Mouse (Mus musculus): ENCODE measurements around the gene Ehd1. TPM values are rescaled to one million over a fixed set of nuclear protein-coding genes. Genes with fewer than 3 reads are reported as not detected.
"Not testable (repeated sequence)": the region's sequence is repeated elsewhere in the genome, so short reads cannot be mapped to it uniquely, and the experiment has no call there.

The Ehd1 gene
- polyA plus RNA-seq, 1 experiment, result not detected

DNA sequence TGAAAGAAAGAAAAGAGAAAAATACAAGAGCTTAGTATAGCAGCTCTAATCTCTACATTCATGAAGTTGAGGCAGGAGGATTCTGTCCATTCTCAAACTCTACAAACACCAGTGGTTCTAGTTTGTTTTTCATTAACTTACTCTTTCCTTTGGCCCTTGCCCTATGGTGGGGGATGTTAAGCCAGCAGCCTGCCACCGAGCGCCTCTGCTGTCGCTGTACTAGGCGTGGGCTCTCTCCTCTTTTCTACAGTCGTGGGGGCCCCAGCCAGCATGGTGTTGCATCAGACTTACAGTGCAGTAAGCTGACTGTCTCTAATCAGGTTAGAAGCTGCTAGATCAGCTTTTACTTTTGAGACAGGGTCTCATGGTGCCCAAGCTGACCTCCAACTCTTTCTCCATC is 6.5 kb downstream of the Ehd1 start:
- H3K4me3 ChIP-seq (ENCODE audit: insufficient read depth, low read depth, low read length), result no peak overlapping the region
- 77% methylated on average over 5 of the region's 5 CpGs for WGBS
- H3K4me1 ChIP-seq (ENCODE audit: control insufficient read depth, insufficient read depth, low read length), result peaks cover 25% of the 10 kb centered on the region
- H3K27ac ChIP-seq (ENCODE audit: insufficient read depth, low read depth, low read length), result no peak overlapping the region
- TF ChIP-seq CTCF (IDR thresholded peaks at IDR 0.05; ENCODE audit: insufficient read depth, low read depth, low read length), result no peak
- no peak for TF ChIP-seq POLR2A (IDR thresholded peaks at IDR 0.05; ENCODE audit: insufficient read depth, low read depth, low read length)

GRCm38 (mm10) chr19:6284502-6284901 is 8.0 kb downstream of the Ehd1 start:
- TF ChIP-seq CTCF (IDR thresholded peaks at IDR 0.05; ENCODE audit: insufficient read depth, low read depth, low read length), result no peak
- TF ChIP-seq POLR2A (IDR thresholded peaks at IDR 0.05; ENCODE audit: insufficient read depth, low read depth, low read length), result no peak
- Histone ChIP-seq H3K4me1 (ENCODE audit: control insufficient read depth, insufficient read depth, low read length) (peaks cover 20% of the 10 kb centered on the region), H3K4me3 (ENCODE audit: insufficient read depth, low read depth, low read length) (no peak overlapping the region), H3K27ac (ENCODE audit: insufficient read depth, low read depth, low read length) (no peak overlapping the region)
- WGBS, result 92% methylated on average over 12 of the region's 12 CpGs

- peaks cover 16% of the 10 kb centered on the region for H3K4me1 ChIP-seq (ENCODE audit: control insufficient read depth, insufficient read depth, low read length)
- no peak overlapping the region for H3K4me3 ChIP-seq (ENCODE audit: insufficient read depth, low read depth, low read length)
- WGBS, result 78% methylated on average over 8 of the region's 8 CpGs
- TF ChIP-seq POLR2A (IDR thresholded peaks at IDR 0.05; ENCODE audit: insufficient read depth, low read depth, low read length), result no peak
- no peak overlapping the region for H3K27ac ChIP-seq (ENCODE audit: insufficient read depth, low read depth, low read length)
Observed at GRCm38 (mm10) chr19:6285226-6285625, 8.7 kb downstream of the Ehd1 start.

- 74% methylated on average over 7 of the region's 7 CpGs for WGBS
- TF ChIP-seq POLR2A (IDR thresholded peaks at IDR 0.05; ENCODE audit: insufficient read depth, low read depth, low read length) (no peak), CTCF (IDR thresholded peaks at IDR 0.05; ENCODE audit: insufficient read depth, low read depth, low read length) (no peak)
- H3K27ac ChIP-seq (ENCODE audit: insufficient read depth, low read depth, low read length), result no peak overlapping the region
- no peak overlapping the region for H3K4me3 ChIP-seq (ENCODE audit: insufficient read depth, low read depth, low read length)
- H3K4me1 ChIP-seq (ENCODE audit: control insufficient read depth, insufficient read depth, low read length), result peaks cover 13% of the 10 kb centered on the region
Observed at GRCm38 (mm10) chr19:6285632-6286433, 9.3 kb downstream of the Ehd1 start.

DNA sequence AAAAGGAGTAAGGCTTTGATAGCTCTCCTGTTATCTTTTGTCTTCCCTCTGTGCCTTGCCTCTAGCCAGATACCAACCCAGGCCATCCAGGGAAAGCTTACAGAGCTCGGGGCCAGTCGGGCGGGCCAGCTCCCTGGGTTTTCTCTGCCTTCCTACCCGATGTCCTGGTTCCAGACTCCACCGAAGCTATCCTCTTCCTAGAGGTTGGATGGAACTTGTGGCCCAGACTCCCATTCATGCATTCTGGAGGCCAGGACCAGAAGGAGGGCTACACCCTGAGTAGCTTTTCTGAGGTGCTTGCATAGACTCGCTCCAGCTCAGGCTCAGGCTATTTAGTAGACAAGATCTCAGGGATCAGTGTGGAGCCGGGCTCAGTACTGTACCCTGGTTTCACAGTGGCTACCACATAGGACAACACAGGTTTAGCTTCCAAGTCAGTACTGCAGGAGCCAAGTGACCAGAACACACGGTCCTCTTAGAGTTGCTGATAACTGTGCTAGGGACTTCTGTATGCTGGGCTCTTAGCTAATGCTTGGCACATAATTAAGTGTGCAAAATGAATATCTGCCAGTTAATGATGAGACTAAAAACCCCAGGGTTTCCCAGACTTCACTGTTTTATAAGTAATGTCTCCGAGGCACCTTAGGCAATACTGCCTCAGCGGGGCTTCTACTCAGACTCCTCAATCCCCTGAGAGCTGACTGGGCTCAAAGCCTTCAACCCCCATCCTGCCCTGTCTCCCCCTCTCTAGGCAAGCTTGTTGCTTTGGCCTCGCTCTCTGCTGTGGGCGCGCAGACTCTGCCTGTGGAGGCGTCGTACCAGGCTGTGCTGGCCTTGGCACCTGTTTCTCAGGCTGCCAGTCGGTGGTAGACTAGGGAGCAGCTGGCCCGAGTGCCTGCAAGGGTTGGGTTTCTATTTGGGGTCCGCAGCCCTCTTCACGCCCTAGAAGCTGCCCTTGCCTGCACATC is 10.2 kb downstream of the Ehd1 start:
- TF ChIP-seq CTCF (IDR thresholded peaks at IDR 0.05; ENCODE audit: insufficient read depth, low read depth, low read length) (no peak), POLR2A (IDR thresholded peaks at IDR 0.05; ENCODE audit: insufficient read depth, low read depth, low read length) (no peak)
- Histone ChIP-seq H3K27ac (ENCODE audit: insufficient read depth, low read depth, low read length) (no peak overlapping the region), H3K4me3 (ENCODE audit: insufficient read depth, low read depth, low read length) (no peak overlapping the region), H3K4me1 (ENCODE audit: control insufficient read depth, insufficient read depth, low read length) (peaks cover 19% of the 10 kb centered on the region)
- WGBS, result 62% methylated on average over 19 of the region's 19 CpGs

DNA sequence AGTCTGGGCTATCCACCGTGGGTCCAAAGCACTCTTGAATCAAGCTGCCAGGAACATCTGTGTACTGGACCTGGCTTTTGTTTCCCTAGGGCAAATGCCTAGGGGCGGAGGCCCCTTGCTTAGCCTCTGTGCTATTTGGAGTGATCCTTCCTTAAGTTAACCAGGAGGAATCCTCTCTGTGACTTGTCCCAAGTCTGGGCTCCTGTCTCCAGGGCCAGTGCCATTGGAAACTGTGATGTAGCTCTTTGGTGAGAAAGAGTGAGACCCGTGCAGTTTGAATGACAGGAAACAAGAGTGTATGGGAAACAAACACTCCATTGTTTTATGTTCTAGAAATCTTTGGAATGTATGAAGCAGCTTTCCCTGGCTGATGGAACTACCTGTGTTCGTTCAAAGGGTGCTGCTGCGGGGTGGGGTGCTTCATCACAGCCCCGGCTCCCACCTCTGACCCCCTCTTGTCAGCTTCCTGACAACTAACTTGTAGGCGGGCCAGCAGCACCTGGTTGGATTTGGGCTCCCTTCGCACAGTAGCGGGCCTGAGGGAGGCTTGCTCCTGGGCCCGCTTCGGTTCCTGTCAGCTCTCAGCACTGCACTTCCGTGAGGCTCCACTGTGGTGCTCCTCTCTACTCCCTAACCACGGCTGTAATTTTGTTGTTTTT is 11.8 kb downstream of the Ehd1 start:
- 78% methylated on average over 13 of the region's 13 CpGs for WGBS
- Histone ChIP-seq H3K4me1 (ENCODE audit: control insufficient read depth, insufficient read depth, low read length) (peaks cover 19% of the 10 kb centered on the region), H3K27ac (ENCODE audit: insufficient read depth, low read depth, low read length) (no peak overlapping the region), H3K4me3 (ENCODE audit: insufficient read depth, low read depth, low read length) (no peak overlapping the region)
- no peak for TF ChIP-seq POLR2A (IDR thresholded peaks at IDR 0.05; ENCODE audit: insufficient read depth, low read depth, low read length)
- no peak for TF ChIP-seq CTCF (IDR thresholded peaks at IDR 0.05; ENCODE audit: insufficient read depth, low read depth, low read length)

- Histone ChIP-seq H3K27ac (ENCODE audit: insufficient read depth, low read depth, low read length) (no peak overlapping the region), H3K4me1 (ENCODE audit: control insufficient read depth, insufficient read depth, low read length) (peaks cover 24% of the 10 kb centered on the region), H3K4me3 (ENCODE audit: insufficient read depth, low read depth, low read length) (no peak overlapping the region)
- WGBS, result 91% methylated on average over 14 of the region's 14 CpGs
- TF ChIP-seq POLR2A (IDR thresholded peaks at IDR 0.05; ENCODE audit: insufficient read depth, low read depth, low read length) (no peak), CTCF (IDR thresholded peaks at IDR 0.05; ENCODE audit: insufficient read depth, low read depth, low read length) (no peak)
Observed at GRCm38 (mm10) chr19:6289696-6290238, 13.2 kb downstream of the Ehd1 start.

DNA sequence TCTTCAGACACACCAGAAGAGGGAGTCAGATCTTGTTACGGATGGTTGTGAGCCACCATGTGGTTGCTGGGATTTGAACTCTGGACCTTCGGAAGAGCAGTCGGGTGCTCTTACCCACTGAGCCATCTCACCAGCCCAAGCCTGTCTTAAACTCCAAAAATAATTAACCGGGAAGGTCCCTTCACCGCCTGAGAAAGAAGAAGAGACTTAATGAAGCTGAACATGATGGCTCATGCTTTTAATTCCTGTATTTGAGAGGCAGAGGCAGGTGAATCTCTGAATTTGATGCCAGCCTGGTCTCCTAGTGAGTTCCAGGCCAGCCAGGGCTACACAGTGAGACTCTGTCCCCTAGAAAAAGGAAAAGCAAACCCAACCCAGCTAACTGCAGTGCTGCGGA is 14.2 kb downstream of the Ehd1 start:
- H3K27ac ChIP-seq (ENCODE audit: insufficient read depth, low read depth, low read length); H3K4me3 ChIP-seq (ENCODE audit: insufficient read depth, low read depth, low read length): not testable (repeated sequence)
- peaks cover 22% of the 10 kb centered on the region for H3K4me1 ChIP-seq (ENCODE audit: control insufficient read depth, insufficient read depth, low read length)
- WGBS, result 90% methylated on average over 6 of the region's 6 CpGs
